Mouse (Mus musculus): ENCODE data around the gene Sprtn.
A peak's percentile ranks its signal among the peaks of the same experiment; 100 is the strongest.

The Sprtn gene

DNA sequence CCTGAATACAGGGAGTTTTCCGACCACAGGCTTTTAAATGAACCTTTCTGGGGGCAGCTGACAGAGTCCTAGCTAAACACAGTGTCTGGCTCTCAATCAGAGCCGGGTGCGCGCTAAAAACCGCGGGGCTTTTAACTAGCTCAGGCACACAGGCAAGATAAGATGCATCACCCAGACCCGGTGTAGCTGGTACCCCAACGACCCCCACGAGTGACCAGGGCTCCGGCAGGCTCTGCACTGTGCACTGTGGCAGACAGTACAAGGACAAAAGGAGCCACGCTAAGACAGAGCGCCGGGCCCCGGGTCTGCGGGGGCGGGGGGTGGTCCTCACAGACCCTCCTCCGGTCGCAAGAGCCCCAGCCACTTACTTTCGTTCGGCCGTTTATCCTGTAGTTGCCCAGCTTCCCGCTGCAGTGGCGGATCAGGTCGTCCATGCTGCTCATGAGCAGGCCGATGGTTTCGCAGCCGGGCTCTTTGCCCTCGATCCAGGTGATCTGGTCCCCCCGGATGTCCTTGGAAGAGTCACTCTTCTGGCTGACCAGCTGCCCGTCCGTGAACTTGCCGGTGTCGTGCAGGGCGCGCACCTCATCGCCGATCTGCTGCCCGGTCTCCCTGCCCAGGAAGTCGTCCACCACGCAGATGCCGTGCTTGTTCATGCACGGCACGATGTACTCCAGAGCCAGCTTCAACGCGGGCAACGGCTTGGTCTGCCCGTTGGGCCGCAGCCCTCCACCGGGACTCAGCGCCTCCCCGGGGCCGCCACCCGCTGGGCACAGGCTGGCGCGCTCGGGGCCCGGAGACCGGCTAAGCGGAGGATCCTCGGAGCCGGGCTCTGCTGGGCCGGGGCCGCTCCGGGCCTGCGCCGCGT, 50.4 kb downstream of the Sprtn start:
- peak; percentile 56 for DNase-seq (ENCODE audit: low spot score)

GRCm38 (mm10) chr8:124948733-124949111, 51.0 kb downstream of the Sprtn start:
- DNase-seq (ENCODE audit: low spot score): peak; percentile 25

DNA sequence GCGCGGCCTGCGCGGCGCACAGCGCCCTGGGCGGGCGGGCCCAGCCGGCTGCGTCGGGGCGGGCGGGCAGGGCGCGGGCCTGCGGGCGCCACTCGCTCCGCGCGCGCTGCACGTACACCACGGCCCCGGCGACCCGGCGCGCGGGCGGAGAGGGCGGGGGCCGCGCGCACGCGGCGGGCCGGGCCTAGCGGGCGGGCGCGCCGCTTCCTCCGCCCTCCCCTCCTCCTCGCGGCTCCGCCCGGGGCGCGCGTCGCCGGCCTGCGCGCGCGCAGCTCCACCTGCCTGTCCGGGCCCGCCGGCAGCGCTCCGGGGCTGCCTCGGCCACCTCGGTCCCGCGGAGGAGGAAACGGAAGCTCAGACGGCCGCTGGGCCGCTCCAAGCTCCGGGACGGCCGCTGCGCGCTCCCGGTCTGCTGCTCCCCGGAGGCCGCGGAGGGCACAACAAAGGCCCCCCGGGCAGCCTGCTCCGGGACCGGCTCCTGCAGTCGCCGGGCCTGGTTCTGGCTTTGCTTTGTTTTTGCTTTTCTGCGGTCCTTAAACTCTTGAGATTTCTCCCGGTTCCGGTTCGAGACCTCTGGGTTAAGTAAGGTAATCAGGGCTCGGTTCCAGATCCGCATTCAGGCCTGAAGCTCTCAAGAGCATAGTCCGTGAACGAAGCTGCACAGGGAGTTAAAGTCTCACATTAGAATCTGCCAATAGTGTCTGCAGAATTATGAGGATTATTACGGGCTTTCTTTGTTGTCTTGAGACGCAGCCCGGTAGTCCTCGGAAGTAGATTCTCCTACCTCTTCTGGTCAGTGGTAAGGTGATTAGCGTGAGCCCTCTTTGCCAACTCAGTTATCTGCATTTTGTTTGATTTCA, 51.8 kb downstream of the Sprtn start, which contains the start of gene Egln1:
Gene Egln1 (minus strand): TSS at position 116 of the 860 bp plus-strand sequence.
- peak; percentile 81 for DNase-seq (ENCODE audit: low spot score)

GRCm38 (mm10) chr8:124950069-124950456, 52.4 kb downstream of the Sprtn start:
- DNase-seq (ENCODE audit: low spot score): no peak

DNA sequence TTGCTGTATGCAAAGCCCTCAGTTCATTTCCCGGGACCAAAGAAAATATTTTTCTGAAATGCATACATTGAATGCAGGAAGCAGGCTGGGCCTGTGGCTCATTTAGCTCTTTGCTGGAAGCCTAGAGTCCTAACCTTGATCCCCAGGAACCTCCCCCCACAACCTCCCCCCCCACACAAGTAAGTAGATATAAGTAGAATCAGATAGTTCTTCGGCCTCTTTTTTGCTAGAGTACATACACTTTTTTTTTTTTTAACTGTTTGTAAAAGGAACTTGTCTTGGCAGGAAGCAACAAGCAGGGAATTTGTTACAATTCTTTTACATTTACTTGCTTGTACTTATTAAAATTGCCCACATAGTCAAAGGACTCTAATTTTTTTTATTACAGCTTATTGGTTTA, 53.2 kb downstream of the Sprtn start:
- DNase-seq (ENCODE audit: low spot score): no peak

- DNase-seq (ENCODE audit: low spot score): no peak
These were observed 55.5 kb downstream of the Sprtn start for GRCm38 (mm10) chr8:124953188-124953587.

DNA sequence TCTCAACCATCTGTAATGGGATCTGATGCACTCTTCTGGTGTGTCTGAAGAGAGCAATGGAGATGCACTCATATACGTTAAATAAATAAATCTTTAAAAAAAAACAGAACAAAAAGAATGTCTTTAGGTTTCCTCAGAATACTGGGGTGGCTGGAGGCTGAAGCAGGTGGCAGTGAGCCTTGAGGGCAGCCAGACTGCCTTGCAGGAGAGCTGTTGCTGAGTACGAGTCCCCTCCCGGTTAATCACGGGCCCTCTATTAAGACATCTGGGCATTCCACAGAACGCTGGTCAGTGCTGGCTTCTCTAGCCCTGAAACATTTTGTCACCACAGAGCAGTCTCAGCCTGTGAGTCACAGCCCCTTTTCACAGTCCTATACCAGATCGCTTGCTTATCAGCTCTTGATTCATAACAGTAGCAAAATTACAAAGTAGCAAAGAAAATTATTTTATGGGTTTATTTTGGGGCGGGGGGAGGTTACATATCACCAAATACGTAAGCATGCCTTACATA, 56.9 kb downstream of the Sprtn start:
- DNase-seq (ENCODE audit: low spot score): no peak
